Mouse (Mus musculus): Measurements from ENCODE around the gene Nme9. TPM values are rescaled to one million over a fixed set of nuclear protein-coding genes. Genes with fewer than 3 reads are reported as not detected.
A peak's percentile ranks its signal among the peaks of the same experiment; 100 is the strongest.

Nme9 gene
- total RNA-seq (2022) = not detected

DNA sequence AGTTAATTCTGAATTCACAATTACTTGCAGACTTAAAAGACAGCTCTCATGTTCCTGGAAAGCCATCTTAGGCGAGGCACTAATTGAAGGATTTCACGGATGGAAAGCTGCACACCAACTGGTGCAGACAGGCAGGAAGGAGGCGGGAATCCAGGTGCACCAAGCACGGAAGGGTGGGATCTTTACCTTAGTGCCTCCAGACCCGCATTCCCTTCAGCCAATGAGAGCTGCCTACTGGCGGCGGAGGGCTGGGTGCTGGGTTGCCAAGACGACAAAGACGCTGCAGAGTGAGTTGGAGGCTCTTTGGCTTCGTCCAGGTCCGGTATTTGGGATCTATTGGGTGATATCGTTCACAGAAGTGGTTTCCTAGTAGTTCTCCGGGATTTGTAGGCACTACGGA lies at the start of gene Nme9:
Gene Nme9, plus strand, starts transcription at position 315 of the 400 bp plus-strand sequence.
- DNase-seq (ENCODE audit: low spot score) = no peak

DNA sequence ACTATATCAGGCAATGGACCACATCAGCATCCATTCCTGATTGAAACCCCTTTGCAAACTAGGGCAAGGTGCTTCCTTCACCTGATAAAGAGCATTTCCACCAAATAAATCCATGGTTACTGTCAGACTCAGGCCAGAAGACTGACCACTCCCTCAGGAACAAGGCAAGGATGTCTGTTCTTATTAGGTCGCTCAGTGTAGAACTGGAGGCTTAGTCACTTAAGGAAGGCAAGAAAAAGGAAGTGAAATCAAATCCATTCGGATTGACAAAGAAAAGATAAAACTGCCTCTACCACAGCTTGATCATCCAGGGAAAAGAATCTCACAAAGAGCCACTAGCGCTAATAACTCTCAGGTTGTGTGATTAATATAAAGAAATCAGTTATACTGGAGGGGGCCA lies 42.0 kb upstream of the Nme9 start:
- no peak for DNase-seq (ENCODE audit: low spot score)

- no peak for DNase-seq (ENCODE audit: low spot score)
These were observed 40.2 kb upstream of the Nme9 start for GRCm38 (mm10) chr9:99411093-99411492.

GRCm38 (mm10) chr9:99411785-99412184 lies 39.5 kb upstream of the Nme9 start:
- no peak for DNase-seq (ENCODE audit: low spot score)

DNA sequence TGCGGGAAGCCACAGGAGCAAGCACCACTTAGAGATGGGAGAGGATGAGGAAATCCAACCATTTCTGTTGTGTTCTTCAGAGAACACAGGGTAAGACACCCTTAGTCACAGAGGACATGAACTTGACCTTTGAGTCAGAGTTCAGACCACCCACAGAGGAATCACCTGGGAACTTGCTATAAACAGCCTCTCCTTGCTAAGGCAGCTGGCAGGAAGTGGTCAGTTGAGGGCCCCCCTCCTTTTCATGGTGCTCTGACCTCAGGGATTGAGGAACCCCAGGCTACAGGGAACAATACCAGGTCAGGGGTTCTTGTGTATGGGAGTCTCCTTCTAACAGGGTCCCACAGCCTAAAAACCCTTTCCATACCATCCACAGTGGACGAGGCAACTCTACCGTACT lies 34.5 kb upstream of the Nme9 start:
- DNase-seq (ENCODE audit: low spot score) = no peak

DNA sequence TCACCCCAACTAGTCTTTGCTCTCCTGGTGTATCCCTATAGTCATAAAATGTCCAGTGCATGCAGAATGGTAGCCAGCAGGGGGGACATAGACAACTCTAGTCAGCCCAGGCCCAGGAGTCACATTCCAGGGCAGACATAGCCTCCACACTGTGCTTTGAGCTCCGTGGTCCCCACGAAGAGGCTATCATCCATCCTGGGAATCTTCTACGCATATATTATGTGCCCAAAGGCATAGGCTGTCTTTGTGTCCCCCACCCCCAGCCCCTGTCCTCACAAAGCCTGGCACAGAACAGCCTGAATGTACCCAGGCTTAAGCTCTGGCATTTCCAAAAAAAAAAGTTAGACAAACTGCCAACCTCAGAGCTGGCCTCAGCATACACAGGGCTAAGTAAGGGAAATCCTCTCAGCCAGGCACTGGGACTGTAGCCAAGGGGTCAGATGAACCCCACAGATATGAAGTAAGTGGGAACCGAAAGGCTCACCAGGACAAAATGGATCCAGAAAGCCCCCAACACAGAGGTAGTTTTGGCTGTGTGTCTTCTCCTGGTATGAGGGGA lies 33.9 kb upstream of the Nme9 start:
- DNase-seq (ENCODE audit: low spot score) = no peak

- DNase-seq (ENCODE audit: low spot score) = no peak
These were observed 32.9 kb upstream of the Nme9 start for GRCm38 (mm10) chr9:99418377-99418776.

- DNase-seq (ENCODE audit: low spot score) = no peak
These were observed 31.1 kb upstream of the Nme9 start for GRCm38 (mm10) chr9:99419951-99420701.

GRCm38 (mm10) chr9:99421914-99422313 lies 29.4 kb upstream of the Nme9 start:
- no peak for DNase-seq (ENCODE audit: low spot score)

DNA sequence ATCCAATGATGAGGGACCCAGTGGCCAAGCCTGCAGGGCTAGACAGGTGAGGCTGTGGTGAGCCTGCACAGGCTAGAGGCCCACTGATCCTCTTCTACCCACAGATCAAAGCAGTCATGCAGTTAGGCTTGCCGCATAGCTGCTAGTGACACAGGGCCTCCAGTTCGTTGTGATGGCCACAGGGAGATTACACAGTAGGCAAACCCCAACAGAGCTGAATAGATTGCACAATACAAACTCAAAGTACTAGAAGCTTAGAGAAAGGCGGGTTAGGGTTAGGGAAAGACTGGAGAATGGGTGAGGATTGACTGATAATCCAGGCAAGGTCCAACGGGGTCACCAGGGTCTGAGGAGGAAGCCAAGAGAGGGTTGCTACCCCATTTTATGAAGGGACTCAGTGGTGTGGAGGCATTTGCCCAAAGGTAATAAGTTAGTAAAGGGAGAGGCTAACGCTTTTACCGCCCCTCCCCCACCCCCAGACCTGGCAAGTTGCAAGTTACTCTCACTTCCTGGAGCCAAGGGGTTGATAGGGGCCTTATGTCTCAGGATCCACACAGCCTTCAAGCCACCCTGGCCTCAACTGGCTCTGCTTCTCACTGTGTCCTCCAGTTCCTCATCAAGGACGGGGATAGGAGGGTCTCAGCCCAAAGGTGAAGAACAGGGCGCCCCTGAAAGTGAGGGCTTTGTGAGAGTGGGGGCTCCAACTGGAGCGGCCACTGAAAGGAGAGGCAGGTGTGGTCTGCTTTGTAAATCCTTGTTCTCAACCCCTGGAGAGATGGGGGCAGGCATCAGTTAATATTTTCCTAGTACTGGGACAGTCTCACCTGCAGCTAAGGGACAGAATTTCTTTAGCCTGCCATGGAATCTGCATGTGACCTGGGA lies 27.3 kb upstream of the Nme9 start:
- no peak for DNase-seq (ENCODE audit: low spot score)

GRCm38 (mm10) chr9:99424574-99424863 lies 26.8 kb upstream of the Nme9 start:
- no peak for DNase-seq (ENCODE audit: low spot score)

DNA sequence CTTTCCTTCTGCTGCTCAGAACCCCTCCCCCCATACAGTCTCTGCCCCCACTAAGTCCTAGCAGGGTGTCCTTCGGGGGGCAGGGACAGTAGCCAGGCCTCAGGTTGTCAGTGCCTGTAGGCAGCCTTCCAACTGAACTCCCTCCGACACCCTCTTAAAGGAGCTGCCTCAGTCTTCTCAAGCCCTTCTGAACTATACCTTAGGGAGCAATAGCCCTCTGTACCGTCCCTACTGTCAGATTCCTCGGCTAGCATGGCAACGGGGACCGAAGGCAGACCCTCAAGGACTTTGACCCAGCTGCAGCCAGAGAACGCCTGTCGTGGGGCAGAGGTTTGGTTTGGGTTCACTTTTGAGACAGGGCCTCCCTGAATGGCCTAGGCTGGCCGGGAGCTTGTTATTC lies 26.0 kb upstream of the Nme9 start:
- DNase-seq (ENCODE audit: low spot score) = no peak

- no peak for DNase-seq (ENCODE audit: low spot score)
These were observed 22.5 kb upstream of the Nme9 start for GRCm38 (mm10) chr9:99428601-99429331.

- no peak for DNase-seq (ENCODE audit: low spot score)
These were observed 21.4 kb upstream of the Nme9 start for GRCm38 (mm10) chr9:99429845-99430244.

GRCm38 (mm10) chr9:99430806-99431205 lies 20.5 kb upstream of the Nme9 start:
- no peak for DNase-seq (ENCODE audit: low spot score)

GRCm38 (mm10) chr9:99431346-99431745 lies 19.9 kb upstream of the Nme9 start:
- DNase-seq (ENCODE audit: low spot score) = no peak

DNA sequence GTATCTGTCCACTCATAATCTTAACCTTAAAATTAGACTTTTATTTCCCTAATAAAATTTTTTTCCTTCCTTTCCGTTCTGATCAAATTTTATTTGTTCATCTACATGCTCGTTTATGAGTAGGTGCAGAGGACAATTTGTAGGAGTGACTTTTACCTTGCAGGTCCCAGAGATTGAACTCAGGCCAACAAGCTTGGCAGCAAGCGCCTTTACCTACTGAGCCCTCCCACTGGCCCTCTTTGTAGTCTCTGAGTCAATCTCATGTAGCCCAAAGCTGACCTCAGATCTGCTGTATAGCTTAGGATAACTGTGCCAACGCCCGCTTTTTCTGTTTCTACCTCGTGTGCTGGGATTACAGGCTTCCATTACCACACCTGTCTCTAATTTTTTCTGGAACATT lies 19.3 kb upstream of the Nme9 start:
- DNase-seq (ENCODE audit: low spot score) = no peak

DNA sequence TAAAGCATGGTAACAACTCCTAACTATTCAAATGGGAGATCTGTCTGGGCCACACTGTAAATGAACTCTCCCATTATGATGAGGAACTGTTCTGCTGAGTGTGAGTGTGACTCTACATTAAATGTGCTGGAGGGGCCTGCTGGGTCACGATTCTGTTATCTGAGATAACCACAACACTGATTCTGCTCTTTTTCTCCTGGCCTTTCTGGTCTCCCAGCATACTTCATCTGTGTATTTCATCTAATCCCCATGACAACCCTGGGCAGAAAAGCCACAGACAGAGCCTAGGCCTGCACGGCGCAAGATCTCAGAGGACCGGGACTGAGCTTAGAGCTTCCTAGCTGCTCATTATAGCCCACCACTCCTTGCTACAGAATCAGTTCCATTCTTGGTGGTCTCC lies 18.8 kb upstream of the Nme9 start:
- no peak for DNase-seq (ENCODE audit: low spot score)

DNA sequence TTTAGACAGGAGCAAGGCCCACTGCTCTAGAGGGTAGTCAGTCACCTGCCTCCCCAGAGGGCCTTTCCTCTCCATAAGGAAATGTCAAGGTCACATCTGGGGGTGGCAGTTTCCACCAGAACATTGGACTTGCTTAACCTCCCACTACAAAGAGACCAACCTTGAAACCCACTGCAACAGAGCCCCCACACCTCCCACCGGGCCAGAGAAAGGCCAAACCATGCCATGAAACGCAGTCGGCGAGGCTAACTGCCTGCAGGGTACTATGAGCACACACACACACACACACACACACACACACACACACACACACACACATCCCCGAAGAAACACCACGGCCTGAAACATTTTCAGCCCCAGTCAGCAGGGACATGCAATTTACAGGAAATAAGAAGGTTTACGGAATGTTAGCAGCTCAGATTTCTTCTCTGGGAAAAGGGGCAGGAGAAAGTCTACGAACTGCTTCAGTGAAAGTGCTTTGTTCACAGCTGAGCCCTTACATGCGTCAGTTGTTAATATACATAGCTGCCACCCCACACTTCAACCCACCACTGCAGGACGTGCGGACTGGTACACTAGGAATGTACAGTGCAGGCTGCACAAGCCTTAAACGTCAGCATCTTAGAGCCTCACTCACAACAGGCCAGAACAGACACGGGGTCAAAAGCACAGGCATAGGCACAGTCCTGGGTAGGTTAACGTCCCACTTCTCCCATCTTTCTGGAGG lies 16.2 kb upstream of the Nme9 start:
- DNase-seq (ENCODE audit: low spot score) = no peak

DNA sequence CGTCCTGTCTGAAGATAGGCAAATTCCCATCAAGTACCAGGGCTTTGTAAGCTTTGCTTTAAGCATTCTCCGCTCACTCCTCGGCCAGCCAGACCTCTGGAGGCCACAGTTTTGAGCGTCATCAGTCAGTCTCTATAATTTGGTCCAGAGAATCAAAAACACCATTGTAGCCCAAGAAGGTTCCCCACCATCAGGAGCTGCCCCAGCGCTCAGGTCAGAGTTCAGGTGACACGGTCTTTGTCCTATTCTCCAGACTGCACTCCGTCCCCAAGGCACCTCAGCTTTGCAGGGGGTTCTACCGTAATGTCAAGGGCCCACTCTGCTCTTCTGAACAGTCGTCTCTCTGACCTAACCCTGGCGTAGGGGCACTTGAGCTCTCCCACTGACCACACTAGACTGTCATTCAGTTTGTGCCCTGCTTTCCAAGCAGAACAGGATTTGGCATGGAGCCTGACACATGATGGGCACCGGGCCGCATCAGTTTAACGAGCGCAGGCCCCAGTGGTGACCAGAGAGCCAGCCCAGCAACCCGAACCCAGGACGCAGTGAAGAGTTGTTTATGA lies 15.6 kb upstream of the Nme9 start:
- DNase-seq (ENCODE audit: low spot score) = peak; percentile 21

All from heart, adult 8-10 months (tissue).